Mouse (Mus musculus): ENCODE data around the gene Nat8f6. TPM values are rescaled to one million over a fixed set of nuclear protein-coding genes. Genes with fewer than 3 reads are reported as not detected.
"Not testable (repeated sequence)": the region's sequence is repeated elsewhere in the genome, so short reads cannot be mapped to it uniquely, and the experiment has no call there.

Gene Nat8f6
- total RNA-seq, 4 experiments from 2014 or later: not detected

DNA sequence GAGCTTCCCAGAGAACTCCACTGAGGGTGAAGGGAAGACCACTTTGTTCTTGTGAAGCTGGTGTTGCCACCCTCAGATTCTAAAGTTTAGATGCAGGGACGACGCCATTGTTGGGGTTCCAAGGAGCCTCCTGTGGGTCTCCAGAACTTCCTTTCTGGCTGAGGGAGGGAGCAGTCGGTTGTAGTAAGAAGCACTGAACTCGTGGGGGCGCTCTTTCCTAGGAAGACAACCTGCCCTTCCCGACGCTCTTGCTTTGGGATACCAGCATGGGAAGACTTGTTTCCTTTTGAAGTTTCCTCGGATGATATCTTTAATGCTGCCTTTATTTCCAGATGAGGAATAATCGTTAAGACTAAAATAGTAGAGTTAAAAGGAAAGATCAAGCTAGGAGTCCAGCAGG is 16.1 kb upstream of the Nat8f6 start:
- peak in 1 of 2 experiments; percentile 14 for DNase-seq (ENCODE audit: low spot score in 2 of 2)

- not testable (repeated sequence) for DNase-seq (ENCODE audit: low spot score in 2 of 2)
These were observed 15.3 kb upstream of the Nat8f6 start for GRCm38 (mm10) chr6:85836098-85836497.

DNA sequence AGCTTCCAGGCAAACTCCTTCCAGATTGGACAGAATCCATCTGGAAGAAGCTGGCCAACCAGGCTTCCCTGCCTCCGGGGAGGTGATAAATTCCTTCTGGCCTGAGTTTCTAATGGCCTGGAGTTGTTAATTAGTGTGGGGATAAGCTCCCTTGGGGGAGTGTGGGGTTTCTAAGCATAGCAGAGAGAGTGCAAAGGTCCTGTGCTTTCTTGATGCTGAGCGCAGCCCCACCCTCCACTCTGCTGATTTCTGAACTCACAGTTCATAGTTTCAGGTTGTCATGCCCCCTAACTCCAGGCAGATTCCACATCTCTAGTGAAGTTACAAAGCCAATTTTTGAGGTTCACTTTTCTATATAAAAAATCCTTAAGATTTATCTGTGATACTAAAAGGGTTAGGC is 14.3 kb upstream of the Nat8f6 start:
- DNase-seq (ENCODE audit: low spot score in 2 of 2): not testable (repeated sequence)

DNA sequence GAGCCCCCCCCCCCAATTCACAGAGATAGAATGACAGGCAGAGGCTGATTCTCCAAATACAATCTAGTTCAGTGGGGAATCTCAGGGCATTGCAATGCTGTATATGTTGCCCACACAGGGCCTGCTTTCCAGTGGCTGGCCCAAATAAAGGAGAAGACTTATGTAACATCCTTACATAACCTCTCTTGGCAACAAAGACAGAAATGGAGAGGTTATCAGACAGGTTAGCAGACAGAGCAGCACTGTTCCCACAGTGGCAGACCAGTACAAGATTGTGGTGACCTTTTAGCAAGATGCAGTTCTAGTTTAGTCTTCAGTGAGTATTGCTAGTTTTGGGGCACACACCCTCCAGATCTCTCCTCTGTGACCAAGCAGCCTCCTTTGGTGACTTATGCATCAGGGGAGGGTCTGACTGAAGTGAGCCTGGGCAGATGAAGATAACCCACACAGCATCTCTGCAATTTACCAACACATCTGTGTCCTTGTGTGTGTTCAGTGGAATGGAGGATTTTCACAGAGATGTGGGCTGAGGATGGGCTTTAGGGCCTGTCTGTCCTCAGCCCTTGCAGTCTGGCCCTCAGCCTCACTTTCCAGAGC is 13.8 kb upstream of the Nat8f6 start:
- DNase-seq (ENCODE audit: low spot score in 2 of 2): not testable (repeated sequence)

DNA sequence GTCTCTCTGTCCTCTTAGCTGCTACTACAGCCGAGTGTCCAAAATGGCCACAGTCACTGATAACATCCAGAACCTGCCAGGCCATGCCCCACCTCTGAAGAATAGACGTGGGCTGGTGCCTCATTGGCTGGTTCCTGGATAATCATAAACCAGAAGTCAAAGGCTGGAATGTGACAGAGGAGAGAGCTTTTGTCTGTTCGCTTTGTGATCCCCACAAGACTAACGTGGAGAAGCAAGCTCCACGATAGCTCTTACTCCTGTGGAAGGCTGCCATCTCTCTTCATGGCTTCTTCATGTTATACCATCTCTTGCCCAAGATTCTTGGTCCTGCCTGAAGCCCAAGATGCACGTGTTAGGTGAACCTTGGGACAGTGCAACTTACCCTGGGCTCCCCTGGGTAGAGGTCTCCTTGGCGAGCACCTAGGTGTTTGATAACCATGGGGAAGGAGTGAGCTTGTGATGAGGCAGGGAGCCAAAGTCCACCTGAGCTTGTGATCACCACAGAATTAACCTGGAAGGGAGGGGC is 11.1 kb upstream of the Nat8f6 start, which contains the start of gene Nat8:
Gene Nat8, minus strand, starts transcription at position 287 of the 526 bp plus-strand sequence.
- no peak for DNase-seq (ENCODE audit: low spot score in 2 of 2)

- DNase-seq (ENCODE audit: low spot score in 2 of 2): no peak
These were observed 8.7 kb upstream of the Nat8f6 start for GRCm38 (mm10) chr6:85829462-85829861.

- DNase-seq (ENCODE audit: low spot score in 2 of 2): no peak
These were observed 5.1 kb upstream of the Nat8f6 start for GRCm38 (mm10) chr6:85825886-85826285.

GRCm38 (mm10) chr6:85823382-85824090 is 2.8 kb upstream of the Nat8f6 start:
- no peak for DNase-seq (ENCODE audit: low spot score in 2 of 2)

- DNase-seq (ENCODE audit: low spot score in 2 of 2): no peak
These were observed 1.5 kb upstream of the Nat8f6 start for GRCm38 (mm10) chr6:85822286-85822685.

GRCm38 (mm10) chr6:85818338-85818737 is 2.4 kb downstream of the Nat8f6 start:
- DNase-seq (ENCODE audit: low spot score in 2 of 2): no peak

GRCm38 (mm10) chr6:85813339-85813738 is 7.4 kb downstream of the Nat8f6 start:
- no peak for DNase-seq (ENCODE audit: low spot score in 2 of 2)

- not testable (repeated sequence) for DNase-seq (ENCODE audit: low spot score in 2 of 2)
These were observed 9.7 kb downstream of the Nat8f6 start for GRCm38 (mm10) chr6:85810942-85811537.

DNA sequence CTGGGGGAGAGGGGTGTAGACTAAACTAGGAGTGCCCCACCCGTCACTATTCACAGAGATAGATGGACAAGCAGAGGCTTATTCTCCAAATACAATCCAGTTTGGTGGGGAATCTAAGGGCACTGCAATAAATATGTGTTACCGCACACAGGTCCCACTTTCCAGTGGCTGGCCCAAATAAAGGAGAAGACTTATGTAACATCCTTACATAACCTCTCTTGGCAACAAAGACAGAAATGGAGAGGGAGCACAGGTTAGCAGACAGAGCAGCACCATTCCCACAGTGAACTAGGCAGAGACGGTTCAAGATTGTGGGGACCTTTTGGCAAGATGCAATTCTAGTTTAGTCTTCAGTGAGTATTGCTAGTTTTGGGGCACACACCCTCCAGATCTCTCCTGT is 10.2 kb downstream of the Nat8f6 start:
- not testable (repeated sequence) for DNase-seq (ENCODE audit: low spot score in 2 of 2)

GRCm38 (mm10) chr6:85809784-85810183 is 11.0 kb downstream of the Nat8f6 start:
- not testable (repeated sequence) for DNase-seq (ENCODE audit: low spot score in 2 of 2)

- DNase-seq (ENCODE audit: low spot score in 2 of 2): not testable (repeated sequence)
These were observed 17.6 kb downstream of the Nat8f6 start for GRCm38 (mm10) chr6:85803180-85803579.

GRCm38 (mm10) chr6:85765532-85765931 is 55.2 kb downstream of the Nat8f6 start, which contains the start of gene Nat8f3:
TSS of gene Nat8f3 (minus strand) at chr6:85765754.
- peak; percentile 11 to 19 for DNase-seq (ENCODE audit: low spot score in 2 of 2)

GRCm38 (mm10) chr6:85763127-85764070 is 57.4 kb downstream of the Nat8f6 start:
- DNase-seq (ENCODE audit: low spot score in 2 of 2): not testable (repeated sequence)

GRCm38 (mm10) chr6:85762678-85763077 is 58.1 kb downstream of the Nat8f6 start:
- not testable (repeated sequence) for DNase-seq (ENCODE audit: low spot score in 2 of 2)

All from gastrocnemius, adult 8-10 months (tissue).